ENCODE assay signal across 19 mouse cellular contexts in the genomic region with DNA sequence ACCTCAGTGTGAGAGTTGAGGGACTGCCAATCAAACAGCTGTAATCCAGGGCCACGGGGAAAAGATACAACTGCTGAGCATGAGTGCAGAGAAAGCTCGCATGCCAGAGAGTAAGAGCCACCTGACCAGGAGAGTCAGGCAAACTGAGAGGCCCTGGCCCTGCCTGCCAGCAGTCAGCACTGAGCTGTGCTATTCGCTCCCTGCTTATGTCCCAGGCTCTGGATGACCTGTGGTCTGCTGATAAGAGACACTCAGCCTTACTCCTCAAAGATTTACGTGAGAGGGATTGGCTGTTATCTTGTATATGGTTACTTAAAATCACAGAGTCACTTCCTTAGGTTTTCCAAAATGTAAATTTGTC.
DNase-seq lines count a peak whose midpoint lies in the region; ATAC-seq and TF ChIP-seq lines count a peak whose summit lies in the region.
"Had no signal": no experiment of that assay in that cellular context is flagged by ENCODE, and none has a peak within 500 bp of the region (broad histone marks: within the 10 kb centered on the region; RNA-seq: fewer than 3 reads in every experiment).

No protein-coding gene starts in this region.

- DNase-seq in adrenal gland, postnatal 10 days = peak; percentile 25
- DNase-seq in adrenal gland, postnatal 25 days = no peak
- no peak for DNase-seq in left cerebral cortex, adult 2 months (ENCODE audit: extremely low spot score in 1 of 2, low spot score in 2 of 2)
- DNase-seq in left cerebral cortex, postnatal 25 days (ENCODE audit: low spot score in 2 of 2) = no peak
- peak; percentile 23 for DNase-seq in gastrocnemius, postnatal 10 days
- peak; percentile 41 to 52 for DNase-seq in heart, postnatal 10 days
- no peak for DNase-seq in Muller cell, postnatal 12 days (ENCODE audit: inconsistent ontology term)
- DNase-seq: cerebellum, adult 9-11 months; kidney, adult 2 months; liver; lung, postnatal 10 days; thymus, postnatal 4 days had no signal

- H3K27me3 ChIP-seq in forebrain, embryonic 12.5 days = no peaks in the 10 kb centered on the region
- H3K27me3 ChIP-seq: CH12.LX; midbrain, embryonic 12.5 days; neural tube, embryonic 13.5 days had no signal

- intact Hi-C loops in left cerebral cortex, adult 2 months (cut with DNase I) = no loop called here
- intact Hi-C loops in left cerebral cortex, postnatal 25 days (cut with DNase I) = no loop called here
- intact Hi-C loops in heart, postnatal 10 days (cut with DNase I) = no loop called here

- 72% methylated on average over 4 of the region's 4 CpGs for WGBS in forebrain, embryonic 12.5 days

- no peak for TF ChIP-seq CTCF in left cerebral cortex, adult 2 months (IDR thresholded peaks at IDR 0.05)

- no peaks in the 10 kb centered on the region for H3K9me3 ChIP-seq in forebrain, embryonic 12.5 days
- H3K9me3 ChIP-seq: midbrain, embryonic 12.5 days; neural tube, embryonic 13.5 days had no signal

- H3K9ac ChIP-seq in forebrain, embryonic 12.5 days = no peak overlapping the region
- H3K9ac ChIP-seq: midbrain, embryonic 12.5 days; neural tube, embryonic 13.5 days had no signal

- peak overlapping the region; percentile 17; the same call in 1 of the 2 replicates for H3K27ac ChIP-seq in left cerebral cortex, adult 2 months
- H3K27ac ChIP-seq in forebrain, embryonic 12.5 days = no peak overlapping the region
- H3K27ac ChIP-seq: hindbrain, embryonic 10.5 days; midbrain, embryonic 12.5 days; neural tube, embryonic 13.5 days; stomach, postnatal 0 days had no signal

- no peak overlapping the region for H3K4me3 ChIP-seq in left cerebral cortex, adult 2 months
- H3K4me3 ChIP-seq in forebrain, embryonic 12.5 days (replicated peaks) = no peak overlapping the region
- H3K4me3 ChIP-seq: hindbrain, embryonic 10.5 days; midbrain, embryonic 12.5 days; neural tube, embryonic 13.5 days had no signal

- no peak for ATAC-seq in forebrain, embryonic 12.5 days (ENCODE audit: low FRiP score)
- ATAC-seq: Patski had no signal

- peaks cover 9% of the 10 kb centered on the region; the same call in 1 of the 2 replicates for H3K4me1 ChIP-seq in forebrain, embryonic 12.5 days
- H3K4me1 ChIP-seq: neural tube, embryonic 13.5 days had no signal

- no peak overlapping the region for H3K4me2 ChIP-seq in forebrain, embryonic 12.5 days
- H3K4me2 ChIP-seq: midbrain, embryonic 12.5 days; neural tube, embryonic 13.5 days had no signal

- H3K36me3 ChIP-seq in forebrain, embryonic 12.5 days (replicated peaks) = no peaks in the 10 kb centered on the region
- H3K36me3 ChIP-seq: hindbrain, embryonic 10.5 days; midbrain, embryonic 12.5 days; neural tube, embryonic 13.5 days had no signal

Comparison
In these comparisons a context has a peak if more than half of its experiments do, and no peak if none do; other contexts are left out.
1. DNase-seq: peak in adrenal gland, postnatal 10 days (single experiment), gastrocnemius, postnatal 10 days (single experiment) and heart, postnatal 10 days (2 of 2); none in adrenal gland, postnatal 25 days (single experiment), left cerebral cortex, adult 2 months (0 of 2), left cerebral cortex, postnatal 25 days (0 of 2) and Muller cell, postnatal 12 days (single experiment).